Mouse (Mus musculus) liver, adult (tissue): ENCODE measurements around the gene Gnai2.

Experiments used
- GATA4 ChIP-seq: IDR thresholded peaks from 2 replicates; pipeline ENCODE4 v1.6.1; 2014; ENCODE audit warnings: mild to moderate bottlenecking, low read length; ENCODE audit not compliant: insufficient replicate concordance

Gene Gnai2

GRCm38 (mm10) chr9:107635279-107636028 is at the start of gene Gnai2:
Gnai2 (minus strand) TSS chr9:107635367.
- no peak for TF ChIP-seq GATA4

GRCm38 (mm10) chr9:107682405-107682804 is 47.2 kb upstream of the Gnai2 start:
- TF ChIP-seq GATA4, result no peak

GRCm38 (mm10) chr9:107679501-107679900 is 44.3 kb upstream of the Gnai2 start, which contains the start of gene Gnat1:
Gnat1 (minus strand) TSS chr9:107679712.
- TF ChIP-seq GATA4, result no peak

GRCm38 (mm10) chr9:107678861-107679260 is 43.7 kb upstream of the Gnai2 start:
- TF ChIP-seq GATA4, result no peak

- no peak for TF ChIP-seq GATA4
These were observed 42.1 kb upstream of the Gnai2 start for GRCm38 (mm10) chr9:107677091-107677784.

- TF ChIP-seq GATA4, result no peak
These were observed 41.1 kb upstream of the Gnai2 start for GRCm38 (mm10) chr9:107676302-107676701.

GRCm38 (mm10) chr9:107675671-107676301 is 40.6 kb upstream of the Gnai2 start:
- no peak for TF ChIP-seq GATA4

- TF ChIP-seq GATA4, result no peak
These were observed 39.7 kb upstream of the Gnai2 start for GRCm38 (mm10) chr9:107674609-107675429.

- TF ChIP-seq GATA4, result no peak
These were observed 35.1 kb upstream of the Gnai2 start for GRCm38 (mm10) chr9:107670259-107670658.

GRCm38 (mm10) chr9:107669480-107669945 is 34.3 kb upstream of the Gnai2 start, which contains the start of gene Slc38a3:
Slc38a3 (minus strand) TSS chr9:107669530.
- no peak for TF ChIP-seq GATA4

GRCm38 (mm10) chr9:107668916-107669315 is 33.7 kb upstream of the Gnai2 start:
- no peak for TF ChIP-seq GATA4

- no peak for TF ChIP-seq GATA4
These were observed 32.8 kb upstream of the Gnai2 start for GRCm38 (mm10) chr9:107668011-107668410.

GRCm38 (mm10) chr9:107667219-107667618 is 32.1 kb upstream of the Gnai2 start:
- no peak for TF ChIP-seq GATA4

GRCm38 (mm10) chr9:107666751-107667205 is 31.6 kb upstream of the Gnai2 start:
- TF ChIP-seq GATA4, result no peak

- no peak for TF ChIP-seq GATA4
These were observed 30.1 kb upstream of the Gnai2 start for GRCm38 (mm10) chr9:107665308-107665707.
